Mouse (Mus musculus): ENCODE data around the gene Tmem151a.

Tmem151a gene

DNA sequence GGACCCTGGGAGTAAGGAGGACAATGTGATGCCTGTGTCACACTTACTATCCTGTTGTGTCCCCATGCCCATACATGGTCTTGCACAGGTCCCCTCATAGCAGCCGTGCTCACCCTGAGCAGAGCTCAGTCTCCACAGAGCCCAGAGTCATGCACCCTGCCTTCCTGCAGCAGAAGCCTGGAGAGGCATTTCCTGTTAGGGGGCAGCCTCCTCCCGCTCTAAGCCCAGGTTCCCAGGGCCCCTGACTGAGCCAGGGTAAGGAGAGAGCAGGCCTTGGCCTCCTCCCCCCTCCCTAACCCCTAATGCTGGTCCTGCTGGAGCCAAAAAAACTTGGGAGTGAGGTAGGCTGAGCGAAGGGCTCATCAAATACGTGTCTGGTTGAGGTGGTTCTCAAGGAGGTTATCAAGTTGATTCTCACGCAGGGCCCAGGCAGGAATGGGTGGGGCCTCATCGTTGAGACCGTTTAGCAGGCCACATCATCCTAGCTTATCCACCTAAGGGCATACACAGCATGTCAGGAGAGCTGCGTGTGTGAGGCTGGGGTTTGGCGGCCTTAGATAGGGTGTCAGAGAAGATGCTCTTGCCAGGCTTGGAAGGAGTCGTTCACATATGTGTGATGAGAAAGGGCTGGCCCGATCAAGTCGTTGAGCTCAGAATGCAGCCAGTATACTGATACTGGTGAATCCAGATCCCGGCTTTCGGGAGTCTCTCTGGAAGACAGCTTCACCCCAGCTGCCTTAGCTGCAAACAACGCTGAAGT lies 18.1 kb downstream of the Tmem151a start:
- peak in 1 of 2 experiments; percentile 34 for DNase-seq

DNA sequence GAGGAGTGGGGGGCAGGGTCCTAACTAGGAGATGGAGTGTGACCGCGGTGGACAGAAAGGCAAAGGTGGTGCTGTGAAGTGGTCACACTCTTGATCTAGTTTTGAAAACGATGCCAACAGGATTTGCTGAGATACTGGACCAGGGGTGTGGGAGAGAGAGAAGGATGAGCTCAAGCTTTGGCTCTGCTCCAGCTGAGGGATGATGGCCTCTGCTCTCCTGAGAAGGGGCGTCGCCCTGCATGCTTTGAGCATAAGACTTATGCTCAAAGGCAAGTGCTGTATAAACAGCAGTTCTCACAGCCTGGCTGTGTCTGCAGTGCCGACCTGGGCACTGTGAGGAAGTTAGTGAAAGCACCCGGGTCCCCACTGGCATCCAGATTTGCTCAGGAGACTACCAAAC lies 20.2 kb downstream of the Tmem151a start:
- peak in 1 of 2 experiments; percentile 31 for DNase-seq

DNA sequence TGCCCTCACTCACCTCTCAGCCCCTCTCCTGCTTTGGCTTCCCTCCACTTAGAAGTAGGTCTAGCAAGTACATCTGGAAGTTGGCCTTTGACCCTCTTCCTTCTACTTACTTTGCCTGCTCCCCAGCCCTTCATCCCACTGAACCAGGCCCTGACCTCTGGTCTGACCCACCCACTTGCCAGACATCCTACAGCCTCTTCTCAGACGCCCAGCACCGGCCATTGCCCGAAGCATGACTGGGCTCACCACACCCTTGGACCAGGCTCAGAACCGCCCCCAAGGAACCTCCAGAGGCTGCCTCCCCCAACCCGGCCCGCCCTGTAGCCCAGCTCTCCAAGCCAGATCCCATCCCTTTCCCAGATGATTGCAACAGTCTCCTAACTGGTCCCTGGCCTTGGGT lies 22.9 kb downstream of the Tmem151a start:
- DNase-seq, result peak in 1 of 2 experiments; percentile 28

DNA sequence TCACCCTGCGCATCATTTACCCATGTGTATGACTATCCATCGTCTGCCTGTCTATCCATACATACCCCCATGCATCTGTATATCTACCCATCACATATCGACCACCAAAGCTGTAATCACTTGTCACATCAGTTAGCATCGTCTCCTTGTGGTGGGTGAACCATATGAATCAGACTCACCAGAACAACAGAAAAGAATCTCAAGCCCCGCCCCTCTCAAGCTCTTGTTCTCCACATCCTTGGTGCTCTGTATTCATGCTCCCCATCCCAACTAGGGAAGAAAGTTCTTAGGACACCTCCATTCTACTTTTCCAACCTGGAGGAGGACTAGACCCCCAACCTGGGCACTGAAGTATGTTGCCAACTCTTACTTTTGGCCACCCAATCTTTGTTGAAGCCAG lies 23.3 kb downstream of the Tmem151a start:
- no peak for DNase-seq

DNA sequence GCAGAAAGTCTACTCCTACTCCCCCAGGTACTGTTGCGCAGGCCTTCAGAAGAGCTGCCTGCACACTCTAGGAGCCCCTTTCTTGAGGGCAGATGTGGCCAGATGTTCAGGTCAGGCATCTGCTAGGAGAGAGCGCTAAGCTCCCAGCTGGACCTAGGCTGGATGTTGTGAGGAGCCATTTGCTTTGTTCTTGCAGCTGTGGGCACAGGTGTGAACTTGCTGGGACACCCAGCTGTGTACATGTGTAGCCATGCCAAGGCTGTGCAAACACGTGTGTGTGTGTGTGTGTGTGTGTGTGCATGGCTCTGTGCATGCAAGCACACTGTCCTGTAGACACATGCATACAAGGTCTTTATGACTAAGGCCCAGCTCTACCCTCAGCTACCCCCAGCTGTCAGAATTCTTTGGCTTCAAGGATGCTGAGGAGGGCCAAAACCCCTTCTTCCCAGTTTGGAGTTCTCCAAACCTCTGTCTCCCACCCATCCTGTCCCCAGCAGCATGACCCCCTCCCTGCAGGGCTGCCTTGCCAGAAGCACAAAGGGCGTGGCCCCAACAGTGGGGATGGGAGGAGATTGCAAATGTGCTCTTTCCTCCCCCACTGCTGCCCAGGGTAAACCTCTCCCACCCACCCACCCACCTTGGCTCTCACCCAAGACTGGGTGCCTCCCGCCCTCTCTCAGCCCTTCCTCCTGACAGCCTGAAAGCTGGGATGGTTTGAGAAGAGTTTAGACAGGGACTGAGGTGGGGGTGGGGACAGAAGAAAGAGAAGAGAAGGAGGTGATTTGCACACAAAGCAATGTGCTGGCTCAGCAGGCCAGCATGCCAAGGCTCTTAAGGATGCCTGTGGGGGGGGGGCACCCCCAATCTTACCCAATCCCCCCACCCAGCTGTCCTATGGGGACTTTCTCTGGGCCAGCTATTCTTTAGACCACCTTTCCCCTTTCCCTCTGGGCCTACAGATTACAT lies 24.7 kb downstream of the Tmem151a start:
- DNase-seq, result peak in 1 of 2 experiments; percentile 35

DNA sequence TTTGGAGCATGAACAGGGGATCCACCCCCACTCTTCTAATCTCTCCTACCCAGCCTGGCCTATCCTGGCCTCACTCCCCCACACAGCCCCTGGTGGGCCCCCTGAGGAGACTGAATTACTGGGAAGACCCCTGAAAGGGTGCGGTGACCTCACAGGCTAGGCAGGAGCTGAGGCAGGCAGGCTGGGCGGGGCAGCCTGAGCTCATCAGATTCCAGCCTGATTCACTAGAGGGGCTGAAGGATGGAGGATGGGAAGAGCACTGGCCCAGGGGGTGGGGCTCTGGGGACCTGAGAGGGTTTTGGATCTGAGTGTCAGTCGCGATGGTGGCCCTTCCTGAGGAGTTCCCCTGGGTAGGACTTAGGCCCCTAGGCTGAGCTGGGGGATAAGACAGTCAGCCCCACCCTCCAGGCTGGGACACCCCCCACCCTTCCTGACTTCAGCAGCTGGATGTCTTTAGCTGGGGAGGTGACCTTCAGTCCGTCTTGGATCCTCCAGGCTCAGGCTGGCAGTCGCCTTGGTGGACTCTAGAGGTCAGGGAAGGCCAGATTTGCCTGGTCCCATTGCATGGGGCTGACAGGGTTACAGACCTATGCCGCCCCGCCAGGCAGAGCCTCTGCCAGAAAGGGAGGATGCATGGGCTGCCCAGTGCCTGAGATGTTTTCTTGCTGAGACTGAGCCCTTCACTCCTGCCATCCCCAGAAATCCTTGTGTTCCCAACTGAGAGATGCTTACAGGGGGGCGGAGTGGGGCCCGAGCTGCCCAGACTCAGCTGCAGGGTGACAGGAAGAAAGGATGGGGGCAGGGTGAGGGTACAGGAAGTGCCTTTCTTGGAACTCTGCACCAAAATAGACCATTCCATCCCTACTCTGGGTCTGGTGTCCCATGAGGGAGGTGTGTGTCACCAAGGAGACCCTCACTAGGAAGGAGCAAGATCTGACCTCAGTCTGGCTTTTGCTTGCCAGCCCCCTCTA lies 26.2 kb downstream of the Tmem151a start:
- DNase-seq, result peak; percentile 37 to 51

DNA sequence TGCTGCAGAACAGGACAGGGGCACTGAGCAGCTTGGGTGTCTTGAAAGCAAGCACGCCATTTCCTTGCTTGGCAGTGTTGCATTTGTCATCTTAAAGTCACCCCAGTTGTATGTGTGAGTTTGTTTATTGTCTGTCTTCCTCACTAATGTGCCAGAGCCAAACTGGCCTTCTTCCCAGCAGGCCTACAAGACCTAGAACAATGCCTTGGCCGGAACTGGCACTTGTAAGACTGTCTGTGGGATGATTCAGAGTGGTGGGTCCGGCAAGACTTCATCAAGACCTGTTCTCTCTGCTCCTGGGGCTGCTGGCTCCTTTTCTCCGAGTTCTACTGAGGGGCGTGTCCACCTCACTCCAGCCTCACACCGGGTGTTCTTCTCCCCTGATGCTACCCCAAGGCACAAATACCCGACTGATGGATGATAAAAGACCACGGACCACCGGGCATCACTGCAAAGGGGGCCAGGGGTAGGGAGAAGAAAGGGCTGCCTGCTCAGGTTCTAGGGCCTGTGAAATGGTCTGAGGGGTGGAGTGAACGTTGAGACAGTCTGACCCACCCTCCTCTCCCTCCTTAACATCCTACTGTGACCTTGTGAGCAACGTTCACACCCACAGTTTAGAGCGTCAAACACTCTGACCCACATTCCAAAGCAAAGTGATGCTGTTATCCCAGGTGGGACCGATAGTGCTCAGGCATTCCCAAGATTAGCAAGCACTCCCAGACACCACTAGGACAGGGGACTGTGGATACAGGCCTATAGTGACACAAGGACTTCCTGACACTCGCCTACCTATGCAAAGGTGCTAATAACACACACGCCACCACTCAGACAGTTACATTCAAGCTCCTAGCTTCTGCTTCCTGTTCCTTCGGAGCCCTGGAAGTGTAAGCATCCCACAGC lies 27.2 kb downstream of the Tmem151a start:
- no peak for DNase-seq

DNA sequence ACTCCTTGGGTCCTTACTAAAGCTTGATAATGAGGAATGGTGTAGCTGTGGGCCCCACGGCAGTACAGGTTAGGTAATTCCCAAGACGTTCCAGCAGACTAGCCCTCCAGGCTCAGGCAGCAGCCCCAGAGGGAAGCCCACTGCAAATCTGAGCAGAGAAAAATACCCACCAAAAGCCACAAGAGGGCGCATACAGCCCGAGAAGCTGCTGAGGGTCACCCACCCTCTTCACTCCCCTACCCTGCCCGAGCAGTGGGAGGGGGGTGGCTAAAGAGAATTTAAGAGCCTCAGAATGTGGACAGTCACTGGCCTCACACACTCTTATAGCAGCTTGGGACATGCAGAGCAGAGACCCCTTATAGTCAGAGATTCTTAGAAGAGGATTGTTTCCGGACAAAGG lies 29.1 kb downstream of the Tmem151a start:
- peak in 1 of 2 experiments; percentile 45 for DNase-seq

DNA sequence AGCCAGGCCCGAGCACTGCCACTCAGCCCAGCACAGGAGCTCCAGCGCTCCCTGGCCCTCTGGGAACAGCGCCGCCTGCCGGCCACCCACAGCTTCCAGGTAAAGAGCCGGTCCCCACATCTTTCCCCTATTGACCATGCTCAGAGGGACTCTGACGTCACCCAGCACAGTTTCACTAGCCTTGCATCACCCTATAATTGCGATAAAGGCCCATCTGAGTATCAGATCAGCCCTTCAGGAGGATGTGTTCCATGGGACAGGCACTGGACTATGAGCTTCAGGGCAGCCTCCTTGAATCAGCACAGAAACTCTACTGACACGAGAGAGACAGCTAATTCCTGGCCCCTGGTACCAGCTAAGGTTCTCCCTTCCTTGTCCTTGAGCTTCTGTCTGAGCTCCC lies 31.4 kb downstream of the Tmem151a start:
- peak; percentile 60 to 73 for DNase-seq

DNA sequence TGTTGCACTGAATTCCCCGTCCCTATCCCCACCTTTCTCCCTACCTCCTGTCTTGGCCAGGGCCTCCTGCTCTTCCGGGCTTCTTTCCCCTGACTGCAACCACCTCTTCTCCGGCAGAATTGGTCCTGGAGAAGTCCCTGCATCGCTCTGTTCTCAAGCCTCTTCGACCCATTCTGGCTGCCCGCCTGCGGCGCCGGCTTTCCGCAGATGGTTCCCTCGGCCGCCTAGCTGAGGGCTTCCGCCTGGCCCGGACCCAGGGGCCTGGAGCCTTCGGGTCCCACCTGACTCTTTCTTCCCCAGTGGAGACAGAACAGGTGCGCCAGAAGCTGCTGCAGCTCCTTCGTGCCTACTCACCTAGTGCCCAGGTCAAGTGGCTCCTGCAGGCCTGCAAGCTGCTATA lies 32.5 kb downstream of the Tmem151a start:
- no peak for DNase-seq

DNA sequence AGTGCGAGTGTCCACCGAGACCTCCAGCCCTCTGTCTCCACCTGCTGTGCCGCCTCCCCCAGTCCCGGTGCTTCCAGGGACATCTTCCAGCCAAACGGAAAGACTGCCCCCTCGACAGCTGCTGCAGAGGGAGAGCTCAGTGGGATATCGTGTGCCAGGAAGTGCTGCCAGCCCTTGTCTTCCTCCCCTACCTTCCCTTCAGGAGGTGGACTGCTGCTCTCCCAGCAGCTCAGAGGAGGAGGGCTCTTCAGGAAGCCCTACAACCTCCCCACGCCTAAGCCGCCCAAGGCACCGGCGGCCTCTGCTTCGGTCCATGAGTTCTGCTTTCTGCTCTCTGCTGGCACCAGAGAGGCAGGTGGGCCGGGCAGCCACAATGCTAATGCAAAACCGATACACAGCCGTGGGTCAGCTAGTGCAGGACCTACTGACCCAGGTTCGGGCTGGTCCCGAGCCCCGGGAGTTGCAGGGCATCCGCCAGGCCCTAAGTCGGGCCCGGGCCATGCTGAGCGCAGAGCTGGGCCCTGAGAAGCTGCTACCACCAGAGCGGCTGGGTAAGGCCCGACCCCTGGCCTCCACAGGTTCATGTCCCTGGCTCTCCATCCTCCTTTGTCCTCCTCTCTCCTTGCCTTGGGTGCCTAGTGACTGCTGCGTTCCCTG lies 33.0 kb downstream of the Tmem151a start:
- DNase-seq, result no peak

DNA sequence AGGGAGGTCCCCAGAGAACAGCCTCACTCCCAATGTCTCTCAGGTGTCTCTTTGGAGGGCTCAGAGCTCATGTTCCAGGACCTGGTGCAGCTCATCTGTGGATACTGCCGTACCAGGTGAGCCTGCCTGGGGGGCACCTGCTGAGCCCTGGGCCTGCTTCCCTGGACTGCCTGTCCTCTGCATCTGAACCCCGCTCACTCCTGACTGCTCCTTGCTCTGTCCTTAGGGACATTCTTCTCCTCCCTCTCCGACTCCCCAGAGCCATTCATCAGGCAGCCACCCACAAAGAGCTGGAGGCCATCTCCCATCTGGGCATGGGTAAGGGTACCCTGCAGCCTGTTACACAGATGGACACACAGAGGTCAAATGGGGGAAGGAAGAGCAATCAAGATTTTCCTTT lies 33.8 kb downstream of the Tmem151a start:
- no peak for DNase-seq

DNA sequence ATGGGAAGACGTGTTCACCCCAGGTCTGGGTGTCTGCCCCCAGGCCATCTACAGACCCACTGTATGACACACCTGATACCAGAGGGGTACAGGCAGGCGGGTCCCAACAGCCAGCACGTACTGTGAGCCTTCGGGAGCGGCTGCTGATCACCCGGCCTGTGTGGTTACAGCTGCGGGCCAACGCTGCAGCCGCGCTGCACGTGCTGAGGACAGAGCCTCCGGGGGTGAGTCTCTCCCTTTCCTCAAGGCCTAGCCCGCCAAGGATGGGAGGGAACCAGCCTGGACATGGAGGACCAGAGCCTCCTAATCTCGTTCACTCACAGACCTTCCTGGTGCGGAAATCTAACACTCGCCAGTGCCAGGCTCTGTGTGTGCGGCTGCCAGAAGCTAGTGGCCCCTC lies 34.3 kb downstream of the Tmem151a start:
- peak in 1 of 2 experiments; percentile 45 for DNase-seq

DNA sequence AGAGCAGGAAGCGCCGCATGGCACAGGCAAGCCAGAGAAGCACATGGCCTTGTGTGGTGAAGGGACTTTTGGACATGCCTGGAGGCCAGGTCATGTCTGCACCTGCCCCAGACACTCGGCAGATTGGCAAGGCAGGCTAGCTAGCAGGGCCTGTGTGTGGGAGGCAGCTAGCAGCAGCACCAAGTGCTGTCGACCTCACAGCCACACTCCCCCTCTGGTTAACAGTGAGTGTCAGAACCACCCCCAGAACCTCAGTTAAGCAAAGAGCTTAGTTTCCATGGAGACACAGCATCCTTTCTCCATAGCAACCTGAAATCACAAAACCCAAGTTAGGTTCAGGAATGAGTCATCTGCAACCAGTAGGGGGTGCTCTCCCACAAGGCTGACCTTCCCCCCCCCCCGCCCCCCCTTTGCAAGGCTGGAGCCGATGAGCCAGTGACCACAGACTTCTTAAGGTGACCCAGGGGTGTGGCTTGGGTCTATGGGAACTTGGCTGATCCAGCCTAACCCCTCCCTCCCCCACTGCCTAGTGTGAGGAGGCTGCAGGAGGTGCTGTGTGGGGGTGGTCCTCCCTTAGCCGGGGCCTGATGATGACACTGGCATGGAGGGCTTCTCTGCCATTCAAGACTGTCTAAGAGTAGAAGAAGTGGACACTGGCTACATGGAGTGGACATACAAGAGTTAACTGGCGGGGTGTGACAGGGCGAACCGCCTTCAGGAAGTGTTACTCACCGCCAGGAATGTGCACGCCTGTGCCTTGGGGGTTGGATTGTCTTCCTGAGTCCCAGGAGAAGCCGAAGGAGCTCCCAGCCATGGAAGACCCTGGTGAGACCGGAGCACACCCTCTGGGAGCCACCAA lies 35.1 kb downstream of the Tmem151a start, which contains the start of gene Rin1:
Gene Rin1 (plus strand): TSS at position 435 of the 859 bp plus-strand sequence.
- DNase-seq, result peak; percentile 64 to 77

DNA sequence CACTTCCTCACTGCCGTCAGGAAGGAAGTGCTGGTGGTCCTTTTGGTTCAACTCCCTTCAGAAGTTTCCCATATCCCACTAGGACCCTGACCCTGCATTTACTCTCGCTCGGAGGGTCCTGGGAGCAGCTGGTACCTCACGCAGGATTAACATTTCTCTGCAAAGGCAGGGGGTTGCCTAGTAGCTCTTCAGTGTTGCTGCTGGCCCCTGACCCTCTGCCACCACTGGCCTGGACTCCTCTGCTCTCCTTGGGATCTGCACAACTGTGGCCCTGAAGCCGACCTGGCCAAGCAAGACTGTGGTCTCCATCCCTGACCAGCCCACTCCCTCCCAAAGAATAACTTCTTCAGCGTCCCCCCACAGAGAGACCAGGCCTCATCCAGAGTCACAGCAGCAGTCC lies 36.0 kb downstream of the Tmem151a start:
- DNase-seq, result no peak

DNA sequence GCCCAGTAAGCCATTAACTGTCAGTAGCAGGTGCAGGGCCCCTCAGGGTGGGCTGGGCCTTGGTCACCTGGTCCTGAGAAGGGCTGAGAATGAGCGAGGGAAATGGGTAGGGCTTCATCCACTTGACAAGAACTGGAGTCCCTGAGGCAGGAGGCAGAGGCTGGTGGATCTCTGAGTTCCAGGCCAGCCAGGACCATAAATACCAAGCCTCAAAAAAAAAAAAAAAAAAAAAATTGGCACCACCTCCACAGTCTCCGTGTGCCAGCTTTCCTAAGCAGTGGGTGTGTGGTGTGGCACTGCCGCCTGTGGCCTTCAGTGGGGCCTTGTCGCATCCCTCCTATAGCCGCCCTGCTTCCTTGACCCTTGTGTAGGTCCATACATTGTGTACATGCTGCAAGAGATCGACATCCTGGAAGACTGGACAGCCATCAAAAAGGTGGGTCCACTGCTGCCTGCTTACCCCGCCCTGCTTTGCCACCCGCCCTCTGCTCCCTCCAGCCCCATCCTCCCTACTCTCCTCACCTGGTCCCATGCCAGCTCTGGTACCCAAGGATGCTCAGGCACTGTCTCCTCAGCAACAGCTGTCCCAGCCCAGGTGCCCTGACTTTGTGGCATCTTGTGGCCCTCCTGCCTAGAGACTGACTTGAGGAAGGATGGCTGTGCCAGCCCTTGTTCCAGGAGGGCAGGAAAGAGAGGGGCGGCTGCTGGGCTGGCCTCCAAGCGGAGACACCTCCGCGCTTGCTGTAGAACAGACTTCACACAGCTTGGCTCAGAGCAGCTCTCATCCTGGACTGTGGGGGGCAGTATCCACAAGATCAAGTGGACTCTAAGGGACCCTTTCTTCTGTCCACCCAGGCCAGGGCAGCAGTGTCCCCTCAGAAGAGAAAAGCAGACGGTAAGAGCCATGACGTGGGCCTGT lies 36.9 kb downstream of the Tmem151a start:
- peak in 1 of 2 experiments; percentile 35 for DNase-seq

DNA sequence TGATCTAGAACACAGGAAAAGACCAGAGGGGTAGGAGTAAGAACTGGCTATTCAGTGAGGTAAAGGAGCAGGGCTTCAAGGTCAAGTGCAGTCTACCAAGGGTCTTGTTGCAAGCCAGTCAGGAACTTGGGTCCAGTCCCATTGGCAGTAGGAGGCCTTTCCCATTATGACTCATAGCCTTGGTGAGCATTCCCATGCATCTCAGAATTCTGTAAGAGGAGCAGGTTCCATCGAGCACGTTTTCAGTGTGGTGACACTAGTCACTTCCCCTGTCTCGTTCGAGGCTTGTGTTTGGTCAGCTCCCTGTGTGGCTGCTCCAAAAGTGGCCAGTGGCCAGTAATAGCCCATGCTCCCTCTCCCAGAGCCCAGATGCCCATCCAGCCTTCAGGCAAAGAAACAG lies 39.8 kb downstream of the Tmem151a start:
- DNase-seq, result no peak

DNA sequence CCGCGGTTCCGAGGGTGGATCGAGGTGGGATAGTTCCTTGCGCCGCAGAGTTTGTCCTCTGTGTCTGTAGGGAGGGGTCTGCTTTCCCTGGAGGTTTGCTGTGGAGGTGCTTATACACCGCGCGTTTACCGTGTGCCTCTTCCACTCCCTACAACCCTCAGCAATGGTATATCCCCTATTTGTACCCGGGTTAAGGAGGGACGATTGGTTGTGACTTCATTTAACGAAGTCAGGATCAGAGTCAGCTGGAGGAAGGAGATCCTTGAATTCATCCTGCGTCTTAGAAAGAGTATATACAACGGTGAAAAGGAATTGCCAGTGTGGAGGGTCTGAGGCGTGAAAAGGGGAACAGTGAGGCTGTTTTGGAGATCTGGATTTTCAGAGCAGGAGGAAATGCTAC lies 43.7 kb downstream of the Tmem151a start:
- no peak for DNase-seq

All from kidney, postnatal 25 days (tissue).